Mouse (Mus musculus): ENCODE data around the gene Fam89a. TPM values are rescaled to one million over a fixed set of nuclear protein-coding genes. Genes with fewer than 3 reads are reported as not detected.

The Fam89a gene
- total and polyA plus RNA-seq, 2 experiments from 2014 or later = 0.89 TPM; not detected in 1

GRCm38 (mm10) chr8:124724301-124724700 is 27.3 kb downstream of the Fam89a start:
- no peaks in the 10 kb centered on the region for H3K9me3 ChIP-seq (replicated peaks; ENCODE audit: control insufficient read depth, low read length)
- H3K9ac ChIP-seq (replicated peaks; ENCODE audit: low read depth, low read length) = no peak overlapping the region
- H3K4me3 ChIP-seq (ENCODE audit: low read depth, low read length) = no peak overlapping the region
- TF ChIP-seq EP300 (IDR thresholded peaks at IDR 0.05; ENCODE audit: low read depth) (no peak), CTCF (IDR thresholded peaks at IDR 0.05; ENCODE audit: low read depth) (no peak)
- no peak for DNase-seq (ENCODE audit: low spot score)
- peaks cover 32% of the 10 kb centered on the region for H3K36me3 ChIP-seq (replicated peaks; ENCODE audit: control insufficient read depth, insufficient read depth, low read length)
- H3K4me2 ChIP-seq (ENCODE audit: low read depth, low read length) = no peak overlapping the region
- no peak overlapping the region for H3K27ac ChIP-seq (ENCODE audit: low read depth)
- no peak for ATAC-seq (ENCODE audit: insufficient read depth, low read depth)
- no peaks in the 10 kb centered on the region for H3K27me3 ChIP-seq (ENCODE audit: control insufficient read depth, insufficient read depth, low read length)
- peaks cover 16% of the 10 kb centered on the region for H3K4me1 ChIP-seq (ENCODE audit: control insufficient read depth, insufficient read depth)
- WGBS = 96% methylated on average over 7 of the region's 7 CpGs

DNA sequence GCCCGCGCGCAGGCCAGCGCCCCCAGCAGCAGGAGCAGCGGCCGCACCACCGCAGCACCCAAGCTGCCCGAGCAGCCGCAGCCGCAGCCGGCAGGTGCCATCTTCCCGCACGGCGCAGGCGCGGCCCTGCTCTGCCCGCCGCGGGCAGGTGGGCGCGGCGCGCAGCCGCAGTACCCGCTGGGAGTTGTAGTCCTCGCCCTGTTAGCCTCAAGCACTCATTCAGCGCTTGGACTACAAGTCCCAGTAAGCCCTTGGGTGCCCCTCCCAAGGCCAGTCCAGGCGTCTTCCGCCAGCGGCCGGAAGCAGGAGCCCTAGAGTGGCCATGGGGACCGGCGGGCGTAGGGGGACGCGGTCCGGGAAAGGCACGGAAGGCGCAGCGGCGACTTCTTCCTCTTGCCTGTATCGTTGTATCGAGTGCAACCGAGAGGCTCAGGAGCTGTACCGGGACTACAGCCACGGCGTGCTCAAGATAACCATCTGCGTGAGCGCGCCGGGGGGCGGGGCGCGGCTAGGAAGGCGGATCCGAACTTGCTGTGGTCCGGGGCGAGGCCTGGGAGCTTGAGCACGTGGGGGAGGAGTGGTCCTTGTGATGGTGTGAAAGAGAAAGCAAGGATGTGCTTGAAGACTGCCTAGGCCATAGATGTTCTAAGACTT is 29.6 kb downstream of the Fam89a start, which contains the start of the genes Ttc13 and Arv1:
Ttc13 (minus strand) TSS at position 122 of the 654 bp plus-strand sequence.
Arv1 (plus strand) TSS at position 278 of the 654 bp plus-strand sequence.
- H3K4me1 ChIP-seq (ENCODE audit: control insufficient read depth, insufficient read depth) = peaks cover 16% of the 10 kb centered on the region
- H3K27me3 ChIP-seq (ENCODE audit: control insufficient read depth, insufficient read depth, low read length) = no peaks in the 10 kb centered on the region
- H3K9ac ChIP-seq (replicated peaks; ENCODE audit: low read depth, low read length) = peak within 1 kb of the TSS; percentile 68
- 0 out of 2 replicates have a peak within 1 kb of the TSS, but pooled peaks have one; percentile 18 for H3K27ac ChIP-seq (ENCODE audit: low read depth)
- peaks cover 15% of the 10 kb centered on the region for H3K36me3 ChIP-seq (replicated peaks; ENCODE audit: control insufficient read depth, insufficient read depth, low read length)
- WGBS = under 1% methylated on average over 59 of the region's 59 CpGs
- TF ChIP-seq CTCF (IDR thresholded peaks at IDR 0.05; ENCODE audit: low read depth) (no peak), EP300 (IDR thresholded peaks at IDR 0.05; ENCODE audit: low read depth) (no peak)
- peak within 1 kb of the TSS; percentile 76 for H3K4me3 ChIP-seq (ENCODE audit: low read depth, low read length)
- no peaks in the 10 kb centered on the region for H3K9me3 ChIP-seq (replicated peaks; ENCODE audit: control insufficient read depth, low read length)
- peak; percentile 99 for DNase-seq (ENCODE audit: low spot score)
- peak within 1 kb of the TSS; percentile 85 for H3K4me2 ChIP-seq (ENCODE audit: low read depth, low read length)
- peak; percentile 100 for ATAC-seq (ENCODE audit: insufficient read depth, low read depth)

DNA sequence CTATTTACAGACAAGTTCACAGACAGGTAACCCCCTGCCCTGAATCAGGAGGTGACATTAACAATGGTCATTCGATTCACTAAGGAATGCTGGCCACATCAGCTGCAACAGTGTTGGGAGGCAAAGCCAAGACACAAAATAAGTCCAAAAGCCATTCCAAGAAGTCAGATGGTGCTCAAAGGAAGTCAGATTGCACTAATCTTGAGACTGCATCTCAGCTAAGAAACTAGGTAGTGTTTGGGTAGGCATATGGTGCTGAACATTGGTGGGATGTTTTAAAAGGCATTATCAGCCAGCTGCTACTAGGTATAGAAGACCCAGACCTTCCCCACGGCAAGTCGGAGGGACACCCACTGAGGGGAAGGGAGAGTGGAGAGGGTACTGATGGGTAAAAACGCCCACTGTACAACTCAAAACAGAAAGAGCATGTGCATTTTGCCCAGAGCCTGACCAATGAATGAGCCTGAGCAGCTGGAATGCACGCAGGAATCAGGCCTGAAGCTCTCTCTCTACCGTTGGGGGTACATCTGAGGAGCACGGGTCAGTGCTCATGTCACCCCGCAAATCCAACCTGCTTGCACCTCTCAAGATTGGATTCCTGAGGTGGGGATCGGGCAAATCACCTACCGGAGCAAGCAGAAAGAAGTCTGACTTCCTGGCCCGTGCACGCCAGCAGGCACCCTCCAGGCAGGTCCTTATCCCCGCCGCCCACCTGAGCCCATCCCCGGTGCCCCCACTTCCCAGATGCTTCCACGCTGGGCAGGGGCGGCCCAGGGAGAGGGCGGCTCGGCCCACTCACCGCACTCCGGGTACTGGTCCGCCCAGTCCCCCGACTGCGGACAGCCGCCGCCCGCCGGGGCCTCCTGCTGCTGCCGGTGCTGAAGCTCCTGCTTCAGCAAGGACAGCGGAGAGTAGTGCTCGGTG is 30.4 kb downstream of the Fam89a start:
- Histone ChIP-seq H3K27ac (ENCODE audit: low read depth) (no peak overlapping the region), H3K4me3 (ENCODE audit: low read depth, low read length) (peak overlapping the region; percentile 76), H3K36me3 (replicated peaks; ENCODE audit: control insufficient read depth, insufficient read depth, low read length) (peaks cover 8% of the 10 kb centered on the region), H3K9me3 (replicated peaks; ENCODE audit: control insufficient read depth, low read length) (no peaks in the 10 kb centered on the region), H3K9ac (replicated peaks; ENCODE audit: low read depth, low read length) (peak overlapping the region; percentile 68), H3K4me2 (ENCODE audit: low read depth, low read length) (peak overlapping the region; percentile 85), H3K27me3 (ENCODE audit: control insufficient read depth, insufficient read depth, low read length) (no peaks in the 10 kb centered on the region), H3K4me1 (ENCODE audit: control insufficient read depth, insufficient read depth) (peaks cover 16% of the 10 kb centered on the region)
- TF ChIP-seq EP300 (IDR thresholded peaks at IDR 0.05; ENCODE audit: low read depth) (no peak), CTCF (IDR thresholded peaks at IDR 0.05; ENCODE audit: low read depth) (no peak)
- ATAC-seq (ENCODE audit: insufficient read depth, low read depth) (no peak; the same call in 1 of the 2 replicates), DNase-seq (ENCODE audit: low spot score) (no peak)
- 2% methylated on average over 31 of the region's 31 CpGs for WGBS

DNA sequence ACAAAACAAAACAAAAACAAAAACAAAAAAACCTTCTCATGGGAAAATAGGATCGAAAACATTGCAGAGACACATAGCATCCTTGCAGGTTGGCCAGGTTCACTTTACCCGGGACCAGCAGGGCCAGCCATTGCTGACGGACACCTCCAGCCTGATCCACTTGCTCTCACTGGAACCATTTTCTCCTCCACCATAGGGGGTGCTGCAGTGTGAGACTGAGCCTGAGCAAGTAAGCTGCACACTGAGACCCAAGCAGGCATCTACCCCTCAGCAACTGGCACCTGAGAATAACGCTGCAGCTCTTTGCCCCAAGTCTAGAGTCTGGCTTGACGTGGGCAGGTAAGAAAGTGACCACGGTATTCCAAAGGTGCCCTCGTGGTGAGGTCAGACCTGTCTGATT is 31.5 kb downstream of the Fam89a start:
- no peaks in the 10 kb centered on the region for H3K9me3 ChIP-seq (replicated peaks; ENCODE audit: control insufficient read depth, low read length)
- no peak overlapping the region for H3K9ac ChIP-seq (replicated peaks; ENCODE audit: low read depth, low read length)
- H3K4me2 ChIP-seq (ENCODE audit: low read depth, low read length) = no peak overlapping the region
- DNase-seq (ENCODE audit: low spot score) (no peak), ATAC-seq (ENCODE audit: insufficient read depth, low read depth) (no peak)
- H3K36me3 ChIP-seq (replicated peaks; ENCODE audit: control insufficient read depth, insufficient read depth, low read length) = peaks cover 5% of the 10 kb centered on the region; the same call in 1 of the 2 replicates
- no peak overlapping the region for H3K4me3 ChIP-seq (ENCODE audit: low read depth, low read length)
- WGBS = 77% methylated on average over 7 of the region's 7 CpGs
- H3K4me1 ChIP-seq (ENCODE audit: control insufficient read depth, insufficient read depth) = peaks cover 16% of the 10 kb centered on the region
- no peak for TF ChIP-seq EP300 (IDR thresholded peaks at IDR 0.05; ENCODE audit: low read depth)
- no peak; the same call in 1 of the 2 replicates for TF ChIP-seq CTCF (IDR thresholded peaks at IDR 0.05; ENCODE audit: low read depth)
- H3K27me3 ChIP-seq (ENCODE audit: control insufficient read depth, insufficient read depth, low read length) = no peaks in the 10 kb centered on the region
- H3K27ac ChIP-seq (ENCODE audit: low read depth) = no peak overlapping the region

GRCm38 (mm10) chr8:124715736-124716135 is 35.9 kb downstream of the Fam89a start:
- no peaks in the 10 kb centered on the region for H3K27me3 ChIP-seq (ENCODE audit: control insufficient read depth, insufficient read depth, low read length)
- DNase-seq (ENCODE audit: low spot score) (no peak), ATAC-seq (ENCODE audit: insufficient read depth, low read depth) (no peak)
- WGBS = 78% methylated on average over 8 of the region's 8 CpGs
- no peak overlapping the region for H3K4me3 ChIP-seq (ENCODE audit: low read depth, low read length)
- TF ChIP-seq EP300 (IDR thresholded peaks at IDR 0.05; ENCODE audit: low read depth) (no peak), CTCF (IDR thresholded peaks at IDR 0.05; ENCODE audit: low read depth) (no peak)
- no peaks in the 10 kb centered on the region for H3K9me3 ChIP-seq (replicated peaks; ENCODE audit: control insufficient read depth, low read length)
- H3K36me3 ChIP-seq (replicated peaks; ENCODE audit: control insufficient read depth, insufficient read depth, low read length) = peaks cover 33% of the 10 kb centered on the region
- H3K27ac ChIP-seq (ENCODE audit: low read depth) = no peak overlapping the region
- H3K9ac ChIP-seq (replicated peaks; ENCODE audit: low read depth, low read length) = no peak overlapping the region
- peaks cover 3% of the 10 kb centered on the region for H3K4me1 ChIP-seq (ENCODE audit: control insufficient read depth, insufficient read depth)
- no peak overlapping the region for H3K4me2 ChIP-seq (ENCODE audit: low read depth, low read length)
